Comparison of ENCODE assay signal across 13 mouse cellular contexts in genomic region chr12:15890591-15890990, GRCm38 (mm10).
"Had no signal": no experiment of that assay in that cellular context is flagged by ENCODE, and none has a peak within 500 bp of the region (broad histone marks: within the 10 kb centered on the region; RNA-seq: fewer than 3 reads in every experiment).

No protein-coding gene starts in this region.

- H3K9ac ChIP-seq: limb, embryonic 13.5 days; liver, embryonic 15.5 days; midbrain, embryonic 12.5 days; neural tube, embryonic 13.5 days had no signal

- H3K9me3 ChIP-seq: limb, embryonic 13.5 days; liver, embryonic 15.5 days; midbrain, embryonic 12.5 days; neural tube, embryonic 13.5 days had no signal

- H3K4me1 ChIP-seq: liver, embryonic 15.5 days; midbrain, embryonic 12.5 days; neural tube, embryonic 13.5 days had no signal

- H3K36me3 ChIP-seq: limb, embryonic 13.5 days; liver, embryonic 15.5 days; midbrain, embryonic 12.5 days; neural tube, embryonic 13.5 days had no signal

- ATAC-seq: midbrain, embryonic 16.5 days had no signal

- H3K4me3 ChIP-seq: layer of hippocampus, adult 2 months; limb, embryonic 13.5 days; liver, embryonic 15.5 days; midbrain, embryonic 12.5 days; neural tube, embryonic 13.5 days had no signal

- DNase-seq: kidney, adult 18-20 months; lung, adult 2 months; lung, postnatal 36 days; right cerebral cortex, adult 18-20 months; thymus, postnatal 4 days had no signal

- H3K27me3 ChIP-seq: limb, embryonic 13.5 days; liver, embryonic 15.5 days; midbrain, embryonic 12.5 days; neural tube, embryonic 13.5 days had no signal

- H3K27ac ChIP-seq: layer of hippocampus, adult 2 months; limb, embryonic 13.5 days; liver, embryonic 15.5 days; midbrain, embryonic 12.5 days; neural tube, embryonic 13.5 days; stomach, postnatal 0 days had no signal

- H3K4me2 ChIP-seq: limb, embryonic 13.5 days; liver, embryonic 11.5 days; liver, embryonic 15.5 days; midbrain, embryonic 12.5 days; neural tube, embryonic 13.5 days had no signal
